Mouse (Mus musculus) adrenal gland, adult 2 months (tissue): ENCODE measurements around the gene Abcg4. TPM values are rescaled to one million over a fixed set of nuclear protein-coding genes. Genes with fewer than 3 reads are reported as not detected.
A peak's percentile ranks its signal among the peaks of the same experiment; 100 is the strongest.

Source experiments
- DNase-seq: peaks from one replicate; pipeline ENCODE4 v3.0.0; 2021
- polyA plus RNA-seq: library from polyadenylated mRNA; depleted of rRNA; stranded (reverse); fragments of >200 nt; gene quantifications from 2 replicates; pipeline ENCODE4 v1.2.3, GENCODE M21; 2012
- total RNA-seq, 2 experiments: library from RNA; stranded (reverse); gene quantifications; 2 replicates each; pipeline ENCODE4 v1.2.3; 2021

Abcg4 gene
- total and polyA plus RNA-seq, 3 experiments: 27.1 to 84.3 (median 41.4) TPM

DNA sequence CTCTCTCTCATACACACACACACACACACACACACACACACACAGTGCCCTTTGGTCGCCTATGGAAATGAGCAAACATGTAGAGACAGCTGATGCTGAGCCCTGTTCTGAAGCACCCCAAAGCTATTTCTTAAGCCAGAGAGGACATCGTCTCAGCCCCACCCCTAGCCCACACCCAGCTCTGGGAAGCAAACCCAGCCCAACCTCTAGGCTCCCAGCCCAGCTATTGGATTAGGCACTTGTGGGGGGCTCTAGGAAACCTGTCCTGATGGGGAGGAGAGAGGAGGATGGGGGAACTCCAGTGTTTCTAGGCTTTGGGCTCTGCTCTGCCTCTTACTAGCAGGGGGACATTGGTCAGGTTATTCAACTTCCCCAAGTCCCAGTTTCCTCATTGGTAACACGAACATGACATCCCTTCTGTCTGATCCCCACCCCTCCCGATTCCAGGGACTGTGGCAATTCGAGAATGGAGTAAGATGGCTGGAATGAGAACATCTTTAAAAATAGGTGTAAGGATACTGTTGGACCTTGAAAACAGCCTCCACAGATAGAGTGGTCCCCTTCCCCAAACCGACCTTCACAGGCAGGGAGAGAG lies 2.1 kb downstream of the Abcg4 start:
- peak; percentile 33 for DNase-seq

DNA sequence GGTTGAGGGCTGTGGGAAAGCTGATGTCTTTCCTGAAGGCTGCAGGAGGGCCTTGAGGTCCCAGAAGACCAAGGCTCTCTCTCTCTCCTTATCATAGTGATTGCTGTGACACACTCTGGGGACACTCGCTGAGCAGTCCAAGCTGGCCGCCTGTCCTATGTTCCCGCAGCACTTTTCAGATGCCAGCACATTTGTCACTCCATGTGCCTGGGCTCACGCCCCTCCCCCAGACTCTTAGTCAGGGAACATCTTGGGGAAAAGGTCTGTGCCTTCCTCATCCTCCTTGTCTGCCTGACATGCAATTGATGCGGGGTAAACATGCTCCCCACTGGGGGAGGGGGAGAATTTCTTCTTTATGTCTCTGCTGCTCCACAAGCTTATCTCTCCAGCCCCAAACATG lies 5.2 kb downstream of the Abcg4 start:
- peak; percentile 81 for DNase-seq

DNA sequence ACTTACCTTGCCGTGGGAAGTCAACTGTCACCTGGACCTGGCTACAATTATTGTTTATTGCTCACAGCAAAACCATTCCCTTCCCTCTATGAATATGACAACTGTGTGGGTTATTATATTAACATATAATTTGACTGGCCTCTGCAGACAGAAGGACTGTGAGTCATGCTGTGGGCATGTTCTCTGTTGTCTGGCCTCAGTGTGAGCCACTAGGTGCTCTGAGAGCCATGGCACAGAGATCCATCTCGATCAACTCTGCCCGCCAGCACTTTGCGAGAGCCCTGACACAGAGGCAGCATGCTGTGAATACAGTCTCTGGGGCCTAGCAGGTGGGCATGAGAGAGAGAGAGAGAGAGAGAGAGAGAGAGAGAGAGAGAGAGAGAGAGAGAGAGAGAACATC lies 18.4 kb downstream of the Abcg4 start:
- DNase-seq: peak; percentile 60

- DNase-seq: no peak
Measured at GRCm38 (mm10) chr9:44269077-44269476, 19.3 kb downstream of the Abcg4 start.

GRCm38 (mm10) chr9:44268432-44268831 lies 20.0 kb downstream of the Abcg4 start, which contains the start of gene Nlrx1:
Gene Nlrx1 (minus strand): TSS chr9:44268599.
- peak; percentile 27 for DNase-seq

- DNase-seq: peak; percentile 95
Measured at GRCm38 (mm10) chr9:44268027-44268360, 20.4 kb downstream of the Abcg4 start.

DNA sequence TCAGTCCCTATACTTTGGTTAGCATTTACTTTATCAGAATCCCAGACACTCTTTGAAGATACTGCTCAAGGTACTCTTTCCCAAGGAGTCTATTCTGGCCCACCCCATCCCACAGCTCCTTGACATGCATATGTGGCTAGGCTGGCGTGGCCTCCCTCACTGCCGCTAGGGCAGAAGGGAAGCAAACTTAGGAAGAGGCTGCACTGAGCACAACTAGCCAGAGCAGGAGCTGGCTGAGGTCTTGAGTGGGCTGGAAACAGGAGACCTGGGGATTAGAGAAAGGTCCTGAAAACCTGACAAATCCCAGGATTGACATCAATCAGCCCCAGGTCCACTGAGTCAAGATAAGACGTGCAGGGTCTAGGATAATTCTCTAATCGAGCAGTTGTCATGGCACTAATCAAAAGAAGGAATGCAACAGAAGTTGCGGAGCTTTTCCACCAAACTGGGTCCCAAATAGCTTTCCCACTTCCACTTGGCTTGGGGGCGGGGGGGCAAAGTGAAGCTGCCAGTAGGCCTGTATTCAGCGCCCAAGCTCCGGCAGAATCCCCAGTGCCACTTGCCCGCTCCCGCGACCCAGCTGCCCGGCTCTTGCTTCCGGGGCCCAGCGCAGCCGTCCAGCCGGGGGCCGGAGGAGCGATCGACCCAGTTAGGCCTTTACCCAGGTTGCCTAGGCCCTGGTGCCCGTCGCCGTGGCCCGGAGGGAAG lies 20.9 kb downstream of the Abcg4 start:
- DNase-seq: peak; percentile 50

GRCm38 (mm10) chr9:44266478-44267226 lies 21.8 kb downstream of the Abcg4 start:
- no peak for DNase-seq

- peak; percentile 50 for DNase-seq
Measured at GRCm38 (mm10) chr9:44261388-44261787, 27.0 kb downstream of the Abcg4 start.

DNA sequence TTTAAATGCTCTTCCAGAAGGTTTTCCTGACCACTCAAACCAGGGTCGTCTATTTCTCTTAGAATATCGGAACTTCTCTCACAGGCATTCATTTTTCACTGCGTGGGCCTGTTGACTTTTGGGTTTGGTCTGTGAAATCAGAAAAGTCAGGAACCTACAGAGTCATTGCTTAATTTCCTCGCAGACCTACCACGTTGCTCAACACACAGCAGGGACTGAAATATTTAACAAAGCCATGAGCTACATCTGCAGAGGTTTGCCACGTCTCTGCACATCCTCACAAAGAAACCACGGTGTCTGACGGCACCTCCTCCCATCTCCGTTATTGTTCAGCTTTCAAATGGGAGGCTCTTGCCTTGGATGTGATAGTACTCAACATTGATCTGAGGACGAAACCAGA lies 29.4 kb downstream of the Abcg4 start:
- DNase-seq: no peak

DNA sequence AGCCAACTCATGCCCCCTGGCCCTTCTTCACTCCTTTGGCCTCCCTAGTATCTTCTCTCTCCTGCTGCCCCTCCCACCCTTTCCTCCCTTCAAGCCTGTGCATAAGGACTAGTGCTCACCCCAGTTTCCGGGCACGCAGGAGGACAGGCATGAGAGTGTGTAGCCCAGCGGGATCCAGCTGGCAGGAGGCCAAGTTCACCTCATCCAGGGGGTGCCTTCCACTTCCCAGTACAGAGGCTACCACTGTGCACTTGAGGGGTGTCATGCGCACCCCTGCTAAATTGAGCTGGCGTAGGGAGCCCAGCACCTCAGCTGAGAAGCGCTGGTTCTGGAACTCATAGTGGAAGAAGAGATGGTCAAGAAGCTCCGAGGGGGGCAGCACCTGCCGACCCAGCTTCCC lies 32.2 kb downstream of the Abcg4 start:
- no peak for DNase-seq

- DNase-seq: no peak
Measured at GRCm38 (mm10) chr9:44255136-44255521, 33.3 kb downstream of the Abcg4 start.

GRCm38 (mm10) chr9:44254508-44255135 lies 33.8 kb downstream of the Abcg4 start:
- DNase-seq: no peak

DNA sequence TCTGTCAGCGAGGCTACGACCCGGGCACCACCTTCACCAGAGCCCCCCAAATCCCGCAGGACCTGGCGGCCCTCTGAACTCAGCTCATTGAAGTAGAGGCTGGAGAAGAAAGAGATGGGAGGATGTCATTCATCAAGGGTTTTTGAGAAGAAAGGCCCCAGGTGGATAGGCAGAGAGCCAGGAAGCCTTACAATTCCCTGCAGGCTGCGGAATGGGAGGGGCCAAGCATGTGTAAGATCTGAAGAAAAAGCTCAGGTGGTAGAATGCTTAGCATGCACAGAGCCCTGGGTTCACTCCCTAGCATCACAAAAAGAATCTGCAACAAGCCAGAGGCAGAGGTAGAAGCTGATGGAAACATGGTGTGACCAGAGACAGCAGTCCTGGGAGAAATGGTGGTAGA lies 35.0 kb downstream of the Abcg4 start:
- DNase-seq: no peak

- no peak for DNase-seq
Measured at GRCm38 (mm10) chr9:44251314-44251713, 37.1 kb downstream of the Abcg4 start, which contains the start of gene Pdzd3. Gene Pdzd3 (minus strand): TSS chr9:44251471.

DNA sequence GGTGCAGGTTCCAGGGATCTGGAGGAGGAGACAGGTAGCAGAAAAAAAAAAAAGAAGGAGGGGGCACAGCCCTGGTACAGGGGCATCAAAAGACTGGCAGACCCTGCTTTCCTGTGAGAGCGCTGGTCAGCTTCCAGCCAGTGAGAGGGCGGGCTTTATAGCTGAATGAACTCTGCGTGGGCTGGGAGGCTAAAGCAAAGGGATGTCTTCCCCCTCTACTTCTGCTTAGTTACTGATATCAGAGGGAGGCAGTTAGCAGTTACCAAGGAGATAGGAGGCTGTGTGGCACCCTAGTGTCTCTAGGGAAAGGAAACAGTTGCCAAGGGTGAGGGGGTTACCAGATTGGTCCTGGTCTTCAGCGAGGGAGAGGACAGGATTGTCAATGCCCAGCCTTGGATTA lies 38.0 kb downstream of the Abcg4 start:
- DNase-seq: no peak

- DNase-seq: peak; percentile 85
Measured at GRCm38 (mm10) chr9:44249181-44250146, 39.0 kb downstream of the Abcg4 start.

- DNase-seq: no peak
Measured at GRCm38 (mm10) chr9:44247907-44248306, 40.5 kb downstream of the Abcg4 start.

DNA sequence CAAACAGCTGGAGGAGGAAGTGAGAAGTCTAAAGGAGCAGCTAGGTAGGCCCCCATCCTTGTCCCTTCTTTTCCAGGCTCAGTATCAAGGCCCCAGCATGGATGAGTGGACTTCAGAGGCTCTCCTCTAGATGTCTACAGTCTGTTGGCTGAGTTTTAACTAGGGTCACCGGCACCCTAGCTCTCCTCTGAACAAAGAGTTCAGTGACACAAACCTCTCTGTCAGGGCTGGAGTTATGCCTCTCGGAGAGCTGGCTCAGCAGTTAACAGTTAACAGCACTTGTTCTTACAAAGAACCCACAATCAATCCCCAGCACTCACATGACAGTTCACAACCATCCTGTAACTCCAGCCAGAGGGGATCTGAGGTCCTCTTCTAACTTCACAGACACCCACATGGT lies 44.8 kb downstream of the Abcg4 start:
- DNase-seq: no peak

DNA sequence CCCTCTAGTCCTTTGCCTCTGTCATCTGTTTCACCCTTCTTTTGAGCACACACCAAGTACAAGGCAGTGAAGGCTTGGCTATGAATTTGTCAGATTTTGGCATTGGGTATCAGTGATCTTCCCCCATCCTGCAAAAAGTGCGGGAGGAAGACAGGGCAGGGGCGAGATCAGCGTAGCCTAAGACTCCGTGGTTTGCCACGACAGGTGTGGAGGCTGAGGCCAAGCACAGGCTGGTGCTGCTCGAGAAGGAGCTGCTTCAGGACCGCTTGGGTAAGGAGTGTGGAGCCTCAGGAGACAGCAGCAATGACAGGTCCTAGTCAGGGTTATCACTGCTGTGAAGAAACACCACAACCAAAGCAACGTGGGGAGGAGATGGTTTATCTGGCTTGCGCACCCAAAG lies 47.0 kb downstream of the Abcg4 start:
- no peak for DNase-seq

GRCm38 (mm10) chr9:44240911-44241310 lies 47.5 kb downstream of the Abcg4 start:
- peak; percentile 79 for DNase-seq

DNA sequence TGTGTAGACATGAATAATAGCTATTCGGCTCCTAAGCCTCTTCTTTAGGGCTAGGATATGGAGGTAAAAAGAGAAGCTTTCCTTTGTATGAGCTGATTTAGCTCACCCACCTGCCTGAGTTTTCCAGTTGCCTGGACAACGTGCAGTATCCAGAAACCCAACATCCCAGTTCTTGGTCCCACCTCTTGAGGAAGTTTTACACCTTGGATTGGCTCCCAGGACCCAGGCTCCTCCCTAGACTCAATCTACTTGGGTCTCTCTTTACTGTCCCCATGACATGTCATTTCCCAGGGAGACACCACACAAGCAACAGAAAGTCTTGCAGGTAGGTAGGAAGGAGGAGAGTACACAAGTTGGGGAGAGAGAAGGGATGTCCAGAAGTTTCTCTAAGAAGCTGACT lies 48.0 kb downstream of the Abcg4 start, which contains the start of gene Ccdc153:
Ccdc153 (plus strand) TSS at position 278 of the 400 bp plus-strand sequence.
- DNase-seq: no peak
